Mouse (Mus musculus) lung, postnatal 0 days (tissue): Measurements from ENCODE around the gene Tcte1. TPM values are rescaled to one million over a fixed set of nuclear protein-coding genes. Genes with fewer than 3 reads are reported as not detected.

Experiments used
- ATAC-seq: fragments of 200-750 bp; cut with Nextera tagmentation; 2 replicates; pipeline ENCODE4 v1.8.0; 2017; ENCODE audit warnings: moderate library complexity
- DNase-seq: peaks from one replicate; pipeline ENCODE4 v3.0.0-alpha.2; 2016; ENCODE audit warnings: low spot score
- H3K27ac ChIP-seq: fragments of 300-500 bp; sonication (generic); 2 replicates; pipeline ENCODE4 v1.5.1; 2014; ENCODE audit warnings: antibody characterized with exemption, mild to moderate bottlenecking, low read length, mixed read lengths
- H3K27me3 ChIP-seq: fragments of 300-500 bp; sonication (generic); replicated peaks from 2 replicates; pipeline ENCODE4 v1.6.1; 2014; ENCODE audit warnings: low read length, mixed read lengths; ENCODE audit not compliant: insufficient read depth
- H3K36me3 ChIP-seq: fragments of 300-500 bp; sonication (generic); 2 replicates; pipeline ENCODE4 v1.6.1; 2014; ENCODE audit warnings: low read length, mixed read lengths; ENCODE audit not compliant: insufficient read depth
- H3K4me1 ChIP-seq: fragments of 300-500 bp; sonication (generic); 2 replicates; pipeline ENCODE4 v1.6.1; 2014; ENCODE audit warnings: antibody characterized with exemption, low read depth, low read length, mixed read lengths; ENCODE audit not compliant: insufficient read depth
- H3K4me2 ChIP-seq: fragments of 300-500 bp; sonication (generic); replicated peaks from 2 replicates; pipeline ENCODE4 v1.6.1; 2014; ENCODE audit warnings: low read depth, mild to moderate bottlenecking, low read length, moderate library complexity, mixed read lengths
- H3K4me3 ChIP-seq: fragments of 300-500 bp; sonication (generic); 2 replicates; pipeline ENCODE4 v1.5.1; 2014; ENCODE audit warnings: low read depth, low read length
- H3K9ac ChIP-seq: fragments of 300-500 bp; sonication (generic); replicated peaks from 2 replicates; pipeline ENCODE4 v1.6.1; 2014; ENCODE audit warnings: low read depth, mild to moderate bottlenecking
- H3K9me3 ChIP-seq: fragments of 300-500 bp; sonication (generic); 2 replicates; pipeline ENCODE4 v1.6.1; 2016; ENCODE audit warnings: low read length, mixed read lengths
- CTCF ChIP-seq: IDR thresholded peaks from 2 replicates; pipeline ENCODE4 v1.5.1; 2016; ENCODE audit warnings: antibody characterized with exemption, mild to moderate bottlenecking
- EP300 ChIP-seq: IDR thresholded peaks from 2 replicates; pipeline ENCODE4 v1.6.1; 2016; ENCODE audit warnings: antibody characterized with exemption, mild to moderate bottlenecking, control low read depth
- WGBS: fragments of 180-500 bp; shearing (Covaris S2); extraction: QIAGEN DNeasy Blood & Tissue Kit; methylation state at CpG from one replicate; pipeline ENCODE4 v1.1.7; 2014; 5-methylcytosine and 5-hydroxymethylcytosine counted together
- polyA plus RNA-seq: library from polyadenylated mRNA; unstranded; fragments of >200 nt; fragmentation: Nextera tagmentation; extraction: Ambion mirVana; gene quantifications from 2 replicates; pipeline ENCODE4 v1.2.1, GENCODE M21; 2015

Gene Tcte1
- polyA plus RNA-seq, 1 experiment from 2014 or later = 2.8 TPM

DNA sequence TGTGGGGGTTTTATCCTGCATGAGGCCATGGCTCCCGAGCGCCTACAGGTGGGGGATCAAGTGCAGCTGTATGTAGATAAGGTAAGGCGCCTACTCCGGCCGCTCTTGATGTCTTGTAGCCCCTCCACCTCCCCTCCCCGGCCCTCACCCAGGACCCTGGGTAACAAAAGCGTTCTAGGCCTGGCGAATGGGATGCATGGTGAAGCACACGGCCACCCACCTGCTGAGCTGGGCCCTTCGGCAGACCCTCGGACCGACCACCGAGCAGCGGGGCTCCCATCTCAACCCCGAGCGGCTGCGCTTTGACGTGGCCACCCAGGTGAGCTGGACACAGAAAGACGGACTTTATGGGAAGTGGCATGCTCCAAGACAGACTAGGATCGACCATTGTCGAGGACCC, 6.1 kb upstream of the Tcte1 start:
- H3K4me2 ChIP-seq = no peak overlapping the region
- TF ChIP-seq CTCF (no peak), EP300 (no peak)
- ATAC-seq = no peak

DNA sequence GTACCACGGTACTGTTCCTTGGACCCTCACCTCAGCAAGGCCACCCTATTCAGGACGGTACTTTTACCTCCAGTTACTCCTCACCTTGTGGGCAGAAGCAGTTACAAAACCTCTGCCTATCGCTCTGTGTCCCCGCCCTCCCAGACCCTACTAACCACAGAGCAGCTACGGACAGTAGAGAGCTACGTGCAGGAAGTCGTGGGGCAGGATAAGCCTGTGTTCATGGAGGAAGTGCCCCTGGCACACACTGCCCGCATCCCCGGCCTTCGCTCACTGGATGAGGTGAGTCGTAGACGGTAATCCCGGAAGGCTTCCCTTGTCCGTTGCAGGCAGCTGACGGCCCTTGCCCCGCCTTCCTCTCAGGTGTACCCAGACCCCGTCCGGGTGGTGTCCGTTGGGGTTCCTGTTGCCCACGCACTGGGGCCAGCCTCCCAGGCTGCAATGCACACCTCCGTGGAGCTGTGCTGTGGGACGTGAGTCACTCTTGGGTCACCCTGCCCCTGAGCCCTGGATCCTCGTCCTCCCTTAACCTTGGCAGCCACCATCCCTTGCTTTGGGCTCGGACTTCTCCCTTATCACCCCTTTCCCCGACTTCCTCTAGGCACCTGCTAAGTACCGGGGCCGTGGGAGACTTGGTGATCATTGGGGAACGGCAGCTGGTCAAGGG, 5.6 kb upstream of the Tcte1 start:
- ATAC-seq = no peak
- H3K9me3 ChIP-seq = no peaks in the 10 kb centered on the region
- H3K36me3 ChIP-seq = no peaks in the 10 kb centered on the region
- H3K4me3 ChIP-seq = no peak overlapping the region
- H3K27ac ChIP-seq = no peak overlapping the region
- no peaks in the 10 kb centered on the region for H3K27me3 ChIP-seq
- no peak overlapping the region for H3K9ac ChIP-seq
- no peaks in the 10 kb centered on the region for H3K4me1 ChIP-seq
- 86% methylated on average over 28 of the region's 28 CpGs for WGBS
- DNase-seq = no peak
- no peak for TF ChIP-seq CTCF
- TF ChIP-seq EP300 = no peak
- no peak overlapping the region for H3K4me2 ChIP-seq

More for the DNA sequence above, 6.1 kb upstream of the Tcte1 start:
- Histone ChIP-seq H3K27me3 (no peaks in the 10 kb centered on the region), H3K4me3 (no peak overlapping the region), H3K9ac (no peak overlapping the region), H3K27ac (no peak overlapping the region), H3K36me3 (no peaks in the 10 kb centered on the region), H3K4me1 (no peaks in the 10 kb centered on the region), H3K9me3 (no peaks in the 10 kb centered on the region)
- DNase-seq = no peak
- 93% methylated on average over 21 of the region's 21 CpGs for WGBS

DNA sequence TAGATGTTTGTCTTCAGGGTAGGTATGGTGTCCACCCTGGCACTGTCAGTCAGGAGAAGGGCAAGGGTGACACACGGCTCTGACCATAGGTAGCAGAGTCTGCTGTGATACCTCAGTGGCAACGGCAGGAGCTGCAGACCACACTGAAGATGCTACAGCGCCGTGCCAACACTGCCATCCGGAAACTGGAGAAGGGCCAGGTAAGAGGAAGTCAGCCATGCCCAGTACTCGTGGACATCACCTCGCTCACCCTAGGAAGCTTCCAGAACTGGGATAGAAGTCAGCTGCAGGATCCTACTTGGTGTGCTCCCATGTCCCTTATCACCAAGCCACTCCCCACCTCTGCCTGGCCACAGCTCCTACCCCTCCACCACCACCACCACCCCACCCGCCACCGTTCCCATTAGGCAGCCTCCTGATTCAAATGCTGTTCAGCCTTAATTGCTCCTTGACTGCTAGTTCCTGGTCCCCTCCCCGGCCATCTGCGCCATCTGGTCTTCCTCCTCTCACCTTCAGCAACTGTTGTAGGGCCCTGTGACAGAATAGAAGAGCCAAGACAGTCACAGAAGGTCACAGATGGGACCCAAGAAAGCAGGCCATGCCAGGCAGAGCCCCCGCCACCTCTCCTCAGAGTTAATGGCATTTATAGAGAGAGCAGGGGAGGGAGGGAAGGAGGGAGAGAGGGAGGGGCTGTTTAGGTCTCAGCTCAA, 4.3 kb upstream of the Tcte1 start:
- 82% methylated on average over 12 of the region's 12 CpGs for WGBS
- H3K9ac ChIP-seq = no peak overlapping the region
- no peaks in the 10 kb centered on the region for H3K36me3 ChIP-seq
- no peaks in the 10 kb centered on the region for H3K9me3 ChIP-seq
- H3K4me3 ChIP-seq = no peak overlapping the region
- TF ChIP-seq EP300 = no peak
- TF ChIP-seq CTCF = no peak
- ATAC-seq (no peak), DNase-seq (no peak)
- H3K4me2 ChIP-seq = no peak overlapping the region
- peaks cover 4% of the 10 kb centered on the region; the same call in 1 of the 2 replicates for H3K4me1 ChIP-seq
- no peak overlapping the region for H3K27ac ChIP-seq
- no peaks in the 10 kb centered on the region for H3K27me3 ChIP-seq

DNA sequence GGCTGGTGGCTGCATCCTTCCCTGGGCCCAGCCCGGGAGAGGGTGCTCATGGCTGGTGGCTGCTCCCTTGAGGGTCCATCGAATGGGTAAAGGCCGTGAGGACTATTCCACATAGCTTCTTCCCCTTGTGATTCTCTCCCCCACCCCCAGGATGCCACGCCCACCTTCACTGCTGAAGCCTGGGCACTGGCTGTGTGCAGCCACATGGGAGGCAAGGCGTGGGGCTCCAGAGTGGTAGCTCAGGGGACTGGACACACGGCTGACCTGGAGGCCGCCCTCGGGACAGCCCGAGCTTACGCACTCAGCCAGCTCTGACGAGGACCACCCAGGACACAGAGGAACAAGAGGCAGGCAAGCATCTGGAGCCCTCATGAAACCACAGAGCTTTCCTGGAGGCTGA, 3.1 kb upstream of the Tcte1 start:
- 79% methylated on average over 11 of the region's 11 CpGs for WGBS

DNA sequence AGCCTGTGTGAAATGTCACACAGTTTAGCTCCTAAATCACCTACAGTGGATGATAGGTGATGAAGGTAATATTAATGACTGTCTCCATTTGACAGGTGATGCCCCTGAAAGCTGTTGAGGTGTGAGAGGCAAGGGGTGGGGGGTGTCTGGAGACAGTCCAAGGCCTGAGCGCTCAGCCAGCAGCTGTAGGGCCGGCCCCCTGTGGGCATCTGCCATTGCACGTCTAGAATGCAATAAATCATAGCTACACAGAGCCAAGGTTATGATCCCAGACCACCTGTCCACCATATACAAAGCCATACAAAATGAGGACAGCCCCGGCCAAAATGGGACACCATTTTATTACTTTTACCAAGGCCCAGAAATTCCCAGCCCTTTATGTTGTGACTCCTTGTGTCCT, 1.7 kb downstream of the Tcte1 start:
- Histone ChIP-seq H3K4me3 (no peak overlapping the region), H3K9me3 (no peaks in the 10 kb centered on the region), H3K4me2 (no peak overlapping the region), H3K27ac (no peak overlapping the region), H3K9ac (no peak overlapping the region), H3K4me1 (peaks cover 4% of the 10 kb centered on the region; the same call in 1 of the 2 replicates), H3K27me3 (peaks cover 9% of the 10 kb centered on the region), H3K36me3 (no peaks in the 10 kb centered on the region)
- ATAC-seq = no peak
- TF ChIP-seq EP300 (no peak), CTCF (no peak)
- WGBS = 61% methylated on average over 4 of the region's 4 CpGs
- no peak for DNase-seq

More for the DNA sequence above, 3.1 kb upstream of the Tcte1 start:
- Histone ChIP-seq H3K4me1 (peaks cover 4% of the 10 kb centered on the region; the same call in 1 of the 2 replicates), H3K36me3 (no peaks in the 10 kb centered on the region), H3K9ac (no peak overlapping the region), H3K9me3 (no peaks in the 10 kb centered on the region), H3K27me3 (0 out of 2 replicates have a peak, but pooled peaks cover 3% of the 10 kb centered on the region), H3K4me3 (no peak overlapping the region), H3K4me2 (no peak overlapping the region), H3K27ac (no peak overlapping the region)
- TF ChIP-seq EP300 = no peak
- TF ChIP-seq CTCF = no peak
- DNase-seq (no peak), ATAC-seq (no peak)

DNA sequence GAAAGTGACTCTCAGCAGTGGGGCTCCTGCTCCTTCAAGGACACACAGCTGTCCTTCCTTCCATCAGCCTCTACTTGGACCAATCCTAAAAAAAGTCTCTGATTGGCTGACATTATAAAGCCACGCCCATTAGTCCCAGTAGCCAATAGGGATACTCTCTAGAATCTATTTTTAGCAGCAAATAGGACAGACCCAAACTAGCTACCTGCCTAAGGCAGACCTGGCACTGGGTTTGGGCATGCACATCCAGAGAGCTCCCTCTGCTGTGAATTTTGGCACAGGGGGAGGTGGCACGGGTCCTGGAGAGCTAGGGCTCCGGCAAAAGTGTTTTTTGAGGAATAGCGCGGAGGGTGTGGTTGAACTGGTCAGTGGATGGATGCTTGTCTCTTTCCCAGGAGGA, 3.3 kb downstream of the Tcte1 start:
- H3K4me2 ChIP-seq = no peak overlapping the region
- H3K9ac ChIP-seq = no peak overlapping the region
- no peak for TF ChIP-seq EP300
- DNase-seq (no peak), ATAC-seq (no peak)
- no peak overlapping the region for H3K4me3 ChIP-seq
- 19% methylated on average over 5 of the region's 5 CpGs for WGBS
- no peak overlapping the region for H3K27ac ChIP-seq
- H3K4me1 ChIP-seq = peaks cover 4% of the 10 kb centered on the region; the same call in 1 of the 2 replicates
- H3K36me3 ChIP-seq = no peaks in the 10 kb centered on the region
- no peaks in the 10 kb centered on the region for H3K9me3 ChIP-seq
- H3K27me3 ChIP-seq = peaks cover 9% of the 10 kb centered on the region
